Mouse (Mus musculus) myocyte (in vitro differentiated cells): ENCODE measurements around the gene Pth1r.

Source experiments
- MYOG ChIP-seq, 3 experiments: IDR thresholded peaks; one replicate each; pipeline ENCODE4 v1.6.1; 2011; ENCODE audit warnings: control low read depth in 2 of 3, low read depth in 2 of 3, mild to moderate bottlenecking in 2 of 3; ENCODE audit not compliant: insufficient read length in 2 of 3, control insufficient read depth in 1 of 3, insufficient read depth in 1 of 3
- SRF ChIP-seq: IDR thresholded peaks from one replicate; pipeline ENCODE4 v1.6.1; 2011; ENCODE audit warnings: low read depth; ENCODE audit not compliant: control insufficient read depth, insufficient read length

- TF ChIP-seq SRF (no peak), MYOG (IDR thresholded peaks at IDR 0.05; ENCODE audit: control insufficient read depth in 1 of 3, insufficient read depth in 1 of 3, insufficient read length in 2 of 3, low read depth in 2 of 3) (peak in 1 of 3 experiments; percentile 29)
Observed at GRCm38 (mm10) chr9:110683574-110684099, 63.3 kb downstream of the Pth1r start.
